Mouse (Mus musculus) left cerebral cortex, postnatal 4 days (tissue): ENCODE measurements around the gene Cpsf6. TPM values are rescaled to one million over a fixed set of nuclear protein-coding genes. Genes with fewer than 3 reads are reported as not detected.
"Not testable (repeated sequence)": the region's sequence is repeated elsewhere in the genome, so short reads cannot be mapped to it uniquely, and the experiment has no call there.

Experiments used
- DNase-seq: peaks from one replicate; pipeline ENCODE4 v3.0.0-alpha.2; 2022
- intact Hi-C: fragments of 180-260 bp; cut with DNase I; formaldehyde crosslinking; loops from one replicate; pipeline ENCODE4 v1.15.1; 2025
- total RNA-seq, 2 experiments: library from RNA; stranded (reverse); gene quantifications; 2 replicates each; pipeline ENCODE4 v1.2.3; 2021

Gene Cpsf6
- total RNA-seq, 2 experiments from 2014 or later = 145 to 163 TPM

DNA sequence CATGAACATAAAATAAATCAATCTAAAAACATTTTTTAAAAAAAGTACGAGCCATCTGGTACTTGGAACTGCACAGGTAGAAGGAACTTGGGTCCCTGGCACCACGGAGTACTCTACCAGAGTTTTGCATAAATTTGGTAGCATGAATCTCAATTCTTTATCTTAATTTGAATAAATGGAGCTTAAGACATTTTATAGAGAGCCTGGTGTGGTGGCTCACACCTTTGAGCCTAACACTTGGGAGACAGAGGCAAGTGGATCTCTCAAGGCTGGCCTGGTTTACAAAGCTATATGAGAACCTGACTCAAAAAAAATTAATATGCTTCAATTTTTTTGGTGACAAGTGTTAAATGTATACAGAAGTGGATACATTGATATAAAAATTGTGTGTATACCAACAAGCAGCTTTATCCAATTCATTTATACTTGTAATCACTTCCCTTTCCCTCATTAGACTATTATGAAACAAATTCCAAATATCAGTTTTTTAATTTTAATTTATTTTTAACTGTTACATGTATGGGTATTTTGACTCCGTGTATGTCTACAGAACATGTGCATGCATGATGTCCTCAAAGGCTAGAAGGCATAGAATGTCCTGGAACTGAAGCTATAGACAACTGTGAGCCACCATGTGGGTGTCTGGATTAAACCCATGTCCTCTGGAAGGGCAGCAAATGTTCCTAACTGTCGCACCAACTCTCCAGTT lies 20.6 kb upstream of the Cpsf6 start:
- intact Hi-C loops = no loop called here
- DNase-seq = no peak

DNA sequence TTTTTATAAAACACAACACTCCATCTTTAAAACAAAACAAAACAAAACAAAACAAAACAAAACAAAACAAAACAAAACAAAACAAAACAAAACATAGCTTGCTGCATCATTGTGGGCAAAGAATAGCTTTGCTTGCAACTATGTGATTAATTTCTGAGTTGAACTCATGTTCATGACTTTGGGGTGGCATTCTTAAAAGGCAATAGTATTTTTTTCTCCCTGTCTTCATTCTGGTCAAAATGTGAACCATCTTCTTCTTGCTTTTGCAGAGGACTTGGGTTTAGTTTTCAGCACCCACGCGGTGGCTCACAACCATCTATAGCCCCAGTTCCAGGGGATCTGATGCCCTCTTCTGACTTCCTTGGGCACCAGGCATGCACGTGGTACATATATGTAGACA lies 20.0 kb upstream of the Cpsf6 start:
- intact Hi-C loops = no loop called here
- DNase-seq = no peak

DNA sequence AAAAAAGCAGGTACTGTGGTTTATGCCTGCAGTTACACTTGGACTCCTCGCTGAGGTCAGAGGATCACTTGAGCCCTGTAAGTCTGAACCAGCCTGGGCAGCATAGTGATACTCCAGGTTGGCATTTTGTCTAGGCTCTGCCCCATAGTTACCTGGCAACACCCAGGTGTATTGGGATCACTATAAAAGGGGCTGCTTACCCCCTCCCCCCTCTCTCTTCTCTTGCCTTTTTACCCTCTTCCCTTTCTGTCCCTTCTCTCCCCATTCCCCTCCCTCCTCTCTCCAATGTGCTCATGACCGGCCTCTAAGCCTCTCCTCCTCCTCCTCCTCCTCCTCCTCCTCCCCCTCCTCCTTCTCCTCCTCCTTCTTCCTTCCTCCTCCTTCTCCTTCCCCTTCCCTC lies 19.4 kb upstream of the Cpsf6 start:
- intact Hi-C loops = no loop called here

DNA sequence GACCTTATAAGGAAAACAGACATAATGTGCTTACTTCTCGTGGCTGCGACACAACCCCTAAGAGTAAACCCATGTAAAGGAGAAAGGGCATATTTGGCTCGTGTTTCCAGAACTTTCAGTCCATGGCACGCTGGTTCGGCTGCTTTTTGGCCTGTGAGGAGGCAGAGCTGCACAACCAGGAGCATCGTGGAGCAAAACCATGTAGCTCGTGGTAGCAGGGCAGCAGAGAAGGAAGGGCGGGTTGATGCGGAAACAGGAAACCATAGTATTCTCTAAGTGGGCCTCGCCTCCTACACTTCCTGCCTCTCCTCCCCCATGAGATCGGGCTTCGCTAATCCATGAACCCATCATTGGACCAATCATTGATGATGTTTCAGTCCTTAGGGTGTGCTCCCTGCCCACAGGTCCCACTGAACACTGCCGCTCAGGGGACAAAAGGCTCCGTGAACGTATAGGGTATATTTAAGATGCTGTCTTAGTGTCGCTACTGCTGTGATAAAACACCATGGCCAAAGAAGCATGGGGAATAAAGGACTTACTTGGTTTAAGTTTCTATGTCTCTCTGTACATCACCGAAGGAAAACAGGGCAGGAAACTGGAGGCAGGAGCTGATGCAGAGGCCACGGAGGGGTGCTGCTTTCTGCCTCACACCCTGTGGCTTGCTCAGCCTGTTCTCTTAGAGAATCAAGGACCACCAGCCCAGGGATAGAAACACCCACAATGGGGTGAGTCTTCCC lies 18.4 kb upstream of the Cpsf6 start:
- intact Hi-C loops = no loop called here
- no peak for DNase-seq

More for the DNA sequence above, 19.4 kb upstream of the Cpsf6 start:
- no peak for DNase-seq

DNA sequence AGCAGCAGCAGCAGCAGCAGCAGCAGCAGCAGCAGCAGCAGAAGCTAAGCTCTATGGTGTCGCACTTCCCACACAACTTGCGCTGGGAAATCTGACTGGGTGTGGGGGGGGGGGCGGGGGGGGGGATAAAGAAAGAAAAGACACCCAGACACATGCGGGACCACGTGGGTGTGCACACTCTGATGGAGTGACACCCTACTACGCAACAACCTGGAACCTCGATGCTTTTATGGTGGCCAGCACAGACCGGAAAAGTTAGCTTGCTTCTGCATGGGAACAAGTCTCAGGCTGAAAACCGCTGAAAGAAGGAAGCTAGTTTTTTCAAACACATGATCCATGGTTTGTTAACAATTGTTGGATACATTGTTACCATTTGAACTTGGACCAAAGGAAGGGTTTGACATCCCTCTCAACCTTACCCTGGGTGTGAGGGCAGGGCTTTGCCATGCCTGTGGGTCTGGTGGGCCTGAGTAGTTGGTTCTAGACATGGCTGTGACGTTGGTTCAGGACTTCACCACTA lies 17.4 kb upstream of the Cpsf6 start:
- intact Hi-C loops = no loop called here
- DNase-seq = no peak

DNA sequence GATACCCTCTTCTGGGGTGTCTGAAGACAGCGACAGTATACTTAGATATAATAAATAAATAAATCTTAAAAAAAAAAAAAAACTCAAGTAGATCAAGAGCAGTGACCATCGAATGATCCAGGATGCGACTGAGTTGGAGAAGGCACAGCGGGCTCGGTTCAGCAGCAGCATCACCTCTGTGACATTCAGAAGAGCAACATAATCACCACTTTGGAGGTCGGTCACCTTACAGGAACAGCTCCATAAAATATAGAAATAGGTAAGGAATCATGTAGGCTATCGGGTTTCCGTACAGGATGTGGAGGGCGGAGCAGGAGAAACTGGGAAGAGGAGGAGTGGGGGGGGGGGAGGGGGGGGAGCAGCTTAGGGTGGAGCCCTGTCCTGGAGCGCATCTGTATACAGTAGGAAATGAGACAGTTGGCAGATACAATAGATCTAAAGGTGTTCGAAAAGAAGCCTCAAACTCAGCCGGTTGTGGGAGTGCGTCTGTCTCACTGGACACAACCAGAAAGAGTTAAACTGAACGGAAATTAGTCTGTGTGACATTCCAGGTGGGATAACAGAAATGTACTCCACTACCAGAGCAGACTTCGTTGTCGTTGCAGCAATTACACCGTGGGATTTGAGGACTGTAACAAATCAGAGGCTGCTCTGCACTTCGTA lies 16.7 kb upstream of the Cpsf6 start:
- intact Hi-C loops = no loop called here
- DNase-seq = no peak

DNA sequence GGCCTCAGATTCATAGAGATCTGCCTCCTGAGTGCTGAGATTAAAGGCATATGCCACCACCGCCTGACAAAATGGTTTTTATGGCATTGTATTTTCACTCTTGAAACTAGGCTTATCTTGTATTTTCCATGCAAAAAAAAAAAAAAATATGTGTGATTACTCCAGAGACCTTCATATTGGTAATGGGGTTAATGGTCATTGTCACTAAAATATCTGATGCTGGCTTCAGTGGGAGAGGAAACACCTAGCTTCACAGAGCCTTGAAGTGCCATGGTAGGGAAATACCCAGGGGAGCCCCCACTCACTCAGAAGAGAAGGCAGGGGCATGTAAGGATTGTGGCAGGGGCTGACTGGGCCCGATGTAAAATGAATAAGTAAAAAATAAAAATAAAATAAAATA lies 16.0 kb upstream of the Cpsf6 start:
- no peak for DNase-seq
- intact Hi-C loops = no loop called here

DNA sequence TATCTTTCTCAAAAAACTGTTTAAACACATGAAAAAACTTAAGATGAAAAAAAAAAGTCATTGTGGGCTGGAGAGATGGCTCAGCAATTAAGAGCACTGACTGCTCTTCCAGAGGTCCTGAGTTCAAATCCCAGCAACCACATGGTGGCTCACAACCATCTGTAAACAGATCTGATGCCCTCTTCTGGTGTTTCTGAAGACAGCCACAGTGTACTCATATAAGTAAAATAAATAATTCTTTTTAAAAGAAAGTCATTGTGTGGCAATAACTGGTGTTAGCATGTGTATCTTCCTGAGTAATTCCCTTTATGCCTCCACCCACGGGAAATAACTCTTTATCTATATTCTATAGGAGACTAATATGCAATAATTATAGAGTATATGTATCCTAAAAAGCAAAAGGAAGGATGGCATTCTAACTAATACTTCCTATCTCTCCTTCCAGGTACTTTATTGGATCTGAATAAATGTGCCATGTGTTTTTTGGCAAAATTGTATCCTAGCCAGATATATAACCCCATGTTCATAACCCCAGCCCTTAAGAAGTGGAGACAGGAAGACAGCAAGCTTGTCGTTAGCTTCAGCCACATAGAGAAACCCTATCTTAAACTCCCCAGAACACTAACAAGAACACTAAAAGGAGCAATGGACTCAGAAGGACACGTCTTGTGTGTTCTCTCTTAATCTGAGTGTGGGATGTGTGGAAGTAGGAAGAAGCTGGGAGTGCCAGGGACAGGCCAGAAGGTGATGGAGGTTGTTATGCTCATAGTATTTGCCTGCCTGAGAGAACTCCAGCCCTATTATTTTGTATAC lies 15.1 kb upstream of the Cpsf6 start:
- intact Hi-C loops = no loop called here
- no peak for DNase-seq

DNA sequence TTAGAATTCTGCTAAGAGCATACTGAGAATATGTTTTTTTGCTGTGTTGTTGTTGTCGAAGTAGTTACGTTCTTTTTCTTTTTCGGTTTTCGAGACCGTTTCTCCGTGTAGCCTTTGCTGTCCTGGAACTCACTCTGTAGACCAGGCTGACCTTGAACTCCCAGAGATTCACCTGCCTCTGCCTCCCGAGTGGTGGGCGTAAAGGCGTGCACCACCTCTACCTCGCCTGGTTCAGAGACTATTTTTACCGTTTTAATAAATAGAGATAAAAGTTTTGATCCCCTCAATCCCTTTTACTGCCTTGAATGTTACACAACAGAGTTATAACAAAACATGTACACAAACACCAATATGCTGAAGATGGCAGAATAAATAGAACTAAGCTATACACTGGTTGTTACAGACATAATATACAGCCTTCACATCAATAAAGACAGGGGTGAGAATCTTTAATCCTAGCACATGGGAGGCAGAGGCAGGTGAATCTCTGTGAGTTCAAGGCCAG lies 14.1 kb upstream of the Cpsf6 start:
- intact Hi-C loops = no loop called here

DNA sequence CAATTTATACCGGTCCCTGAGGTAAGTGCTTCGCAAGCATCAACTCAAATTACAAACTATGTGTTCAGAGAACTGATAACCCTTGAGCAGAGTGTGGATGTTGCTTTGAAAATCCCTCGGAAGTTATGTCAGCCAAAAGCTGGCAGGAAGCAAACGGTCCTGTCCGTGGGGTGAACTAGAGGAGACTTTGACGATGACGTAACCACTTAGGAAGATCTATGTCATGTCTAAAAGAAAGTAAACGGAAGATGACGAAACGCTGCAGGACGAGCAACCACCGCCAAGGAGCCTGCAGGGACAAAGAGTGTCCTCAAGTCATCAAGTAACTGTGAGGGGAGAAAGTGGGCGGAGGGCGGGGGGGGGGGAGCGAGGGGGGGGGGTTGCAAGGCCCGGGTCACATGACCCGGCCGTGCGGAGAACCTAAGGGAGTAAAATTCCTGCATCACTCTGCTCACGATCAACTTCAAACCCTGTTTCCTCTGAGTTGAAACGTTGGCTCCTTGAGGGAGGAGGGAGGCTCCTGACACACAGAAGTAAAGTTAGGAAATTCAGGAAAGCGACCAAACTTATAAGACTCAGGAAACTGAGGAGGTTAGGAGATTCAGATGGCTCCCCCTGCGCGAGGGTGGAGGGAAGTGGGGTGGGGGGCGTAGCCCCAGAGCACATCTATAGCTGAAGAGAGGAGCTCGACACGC lies 13.5 kb upstream of the Cpsf6 start:
- no peak for DNase-seq
- intact Hi-C loops = no loop called here

More for the DNA sequence above, 14.1 kb upstream of the Cpsf6 start:
- no peak for DNase-seq

DNA sequence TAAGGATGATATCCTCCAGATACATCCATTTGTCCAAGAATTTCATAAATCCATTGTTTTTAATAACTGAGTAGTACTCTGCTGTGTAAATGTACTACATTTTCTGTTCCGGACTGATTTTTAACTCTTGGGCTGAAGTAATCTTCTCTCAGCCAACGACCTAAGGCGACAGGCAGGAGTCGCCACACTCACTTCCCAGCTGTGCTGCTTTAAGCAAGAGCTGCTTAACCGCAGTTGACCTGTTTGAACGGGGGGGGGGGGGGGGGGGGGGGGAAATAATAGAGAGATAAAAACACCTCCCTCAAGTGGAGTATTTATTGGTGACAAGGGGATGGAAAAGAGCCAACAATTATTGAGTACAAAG lies 13.0 kb upstream of the Cpsf6 start:
- intact Hi-C loops = no loop called here

DNA sequence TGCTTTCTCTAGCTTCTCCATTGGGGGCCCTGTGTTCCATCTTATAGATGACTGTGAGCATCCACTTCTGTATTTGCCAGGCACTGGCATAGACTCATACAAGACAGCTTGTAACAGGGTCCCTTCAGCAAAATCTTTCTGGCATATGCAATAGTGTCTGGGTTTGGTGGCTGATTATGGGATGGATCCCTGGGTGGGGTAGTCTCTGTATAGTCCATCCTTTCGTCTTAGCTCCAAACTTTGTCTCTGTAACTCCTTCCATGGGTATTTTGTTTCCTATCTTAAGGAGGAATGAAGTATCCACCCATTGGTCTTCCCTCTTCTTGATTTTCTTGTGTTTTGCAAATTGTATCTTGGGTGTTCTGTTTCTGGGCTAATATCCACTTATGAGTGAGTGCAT lies 12.6 kb upstream of the Cpsf6 start:
- intact Hi-C loops, DNase-seq: not testable (repeated sequence)

More for the DNA sequence above, 13.0 kb upstream of the Cpsf6 start:
- DNase-seq = no peak

DNA sequence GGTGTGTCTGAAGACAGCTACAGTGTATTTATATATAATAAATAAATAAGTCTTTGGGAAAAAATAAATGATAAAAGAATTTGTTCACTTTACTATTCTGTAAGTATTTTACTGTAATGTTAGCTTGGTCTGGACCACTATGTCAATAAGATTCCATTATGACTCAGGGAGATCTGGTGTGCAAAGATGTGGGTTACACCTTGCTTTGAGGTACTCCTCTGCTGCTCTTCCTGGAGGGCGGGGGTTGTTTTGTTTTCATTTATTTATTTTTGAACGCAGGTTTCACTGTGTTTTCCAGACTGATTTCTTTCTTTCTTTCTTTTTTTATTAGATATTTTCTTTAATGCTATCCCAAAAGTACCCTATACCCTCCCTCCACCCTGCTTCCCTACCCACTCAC lies 12.0 kb upstream of the Cpsf6 start:
- intact Hi-C loops = no loop called here
- no peak for DNase-seq

DNA sequence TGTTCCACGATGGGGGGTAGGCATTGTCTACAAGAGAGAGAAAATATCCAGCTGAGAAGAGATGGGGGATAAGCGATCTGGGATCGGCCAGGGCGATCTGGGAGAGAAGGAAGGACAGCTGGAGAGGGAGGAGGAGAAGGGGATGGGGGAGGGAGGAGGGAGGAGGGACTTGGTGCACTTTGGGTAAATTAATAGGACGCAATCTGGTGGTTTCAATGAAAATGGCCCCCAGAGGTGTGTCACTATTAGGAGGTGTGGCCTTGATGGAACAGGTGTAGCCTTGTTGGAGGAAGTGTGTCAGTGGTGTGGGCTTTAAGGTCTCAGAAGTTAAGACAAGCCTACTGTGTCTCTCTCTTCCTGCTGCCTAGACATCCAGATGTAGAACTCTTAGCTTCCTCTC lies 11.2 kb upstream of the Cpsf6 start:
- DNase-seq = no peak
- intact Hi-C loops = no loop called here

DNA sequence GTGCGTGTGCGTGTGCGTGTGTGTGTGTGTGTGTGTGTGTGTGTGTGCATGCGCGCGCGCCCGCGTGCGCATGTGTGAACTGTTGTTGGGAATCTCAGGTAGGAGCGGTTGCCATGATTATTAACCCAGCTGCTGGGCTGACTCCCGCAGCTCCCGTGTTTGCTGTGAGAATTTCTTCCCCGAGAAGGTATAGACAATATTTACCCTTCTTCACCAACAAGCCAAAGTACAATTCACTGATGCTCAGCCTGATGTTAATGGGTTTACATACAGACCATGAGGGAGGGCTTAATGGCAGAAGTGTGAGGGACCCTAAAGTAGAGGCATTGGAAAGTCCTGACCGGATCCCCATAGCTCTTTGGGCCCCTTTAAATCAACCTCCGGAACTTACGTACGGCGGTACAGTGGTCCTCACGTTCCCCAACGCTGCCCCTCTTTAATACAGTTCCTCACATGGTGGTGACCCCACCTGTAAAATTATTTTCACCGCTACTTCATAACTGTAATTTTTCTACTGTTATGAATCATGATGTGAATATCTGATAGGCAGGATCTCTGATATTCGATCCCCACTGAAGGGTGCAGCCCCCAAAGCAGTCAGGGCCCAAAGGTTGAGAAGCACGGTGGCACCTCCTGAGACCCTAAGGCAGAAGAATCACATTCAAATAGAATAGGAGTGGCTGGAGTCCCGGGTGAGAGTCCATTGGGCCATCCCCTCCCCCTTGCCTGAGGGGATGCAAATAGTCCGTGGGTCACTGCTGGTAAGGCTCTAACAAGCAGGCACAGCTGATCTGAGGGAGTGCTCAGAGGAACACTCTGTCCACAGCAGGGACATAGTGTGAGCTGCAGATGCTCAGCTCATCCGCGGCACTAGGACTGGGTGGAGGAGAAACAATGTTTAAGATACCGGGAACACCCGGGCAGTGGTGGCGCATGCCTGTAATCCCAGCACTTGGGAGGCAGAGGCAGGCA lies 10.4 kb upstream of the Cpsf6 start:
- intact Hi-C loops = no loop called here
- DNase-seq = no peak

DNA sequence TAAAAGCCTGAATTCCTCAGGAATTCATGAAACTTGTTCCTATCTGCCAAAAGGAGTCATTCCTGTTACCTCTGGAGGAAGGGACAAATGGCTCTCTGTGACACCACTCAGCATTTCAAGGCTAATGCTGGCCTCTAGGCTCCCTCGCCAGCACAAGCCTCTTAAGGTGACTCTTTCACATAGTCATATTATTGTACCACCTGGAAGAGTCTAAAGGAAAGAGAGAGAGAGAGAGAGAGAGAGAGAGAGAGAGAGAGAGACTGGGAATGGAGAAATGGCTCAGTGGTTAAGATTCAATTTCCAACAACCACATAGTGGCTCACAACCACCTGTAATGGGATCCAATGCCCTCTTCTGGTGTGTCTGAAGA lies 9.5 kb upstream of the Cpsf6 start:
- no peak for DNase-seq
- intact Hi-C loops = no loop called here

DNA sequence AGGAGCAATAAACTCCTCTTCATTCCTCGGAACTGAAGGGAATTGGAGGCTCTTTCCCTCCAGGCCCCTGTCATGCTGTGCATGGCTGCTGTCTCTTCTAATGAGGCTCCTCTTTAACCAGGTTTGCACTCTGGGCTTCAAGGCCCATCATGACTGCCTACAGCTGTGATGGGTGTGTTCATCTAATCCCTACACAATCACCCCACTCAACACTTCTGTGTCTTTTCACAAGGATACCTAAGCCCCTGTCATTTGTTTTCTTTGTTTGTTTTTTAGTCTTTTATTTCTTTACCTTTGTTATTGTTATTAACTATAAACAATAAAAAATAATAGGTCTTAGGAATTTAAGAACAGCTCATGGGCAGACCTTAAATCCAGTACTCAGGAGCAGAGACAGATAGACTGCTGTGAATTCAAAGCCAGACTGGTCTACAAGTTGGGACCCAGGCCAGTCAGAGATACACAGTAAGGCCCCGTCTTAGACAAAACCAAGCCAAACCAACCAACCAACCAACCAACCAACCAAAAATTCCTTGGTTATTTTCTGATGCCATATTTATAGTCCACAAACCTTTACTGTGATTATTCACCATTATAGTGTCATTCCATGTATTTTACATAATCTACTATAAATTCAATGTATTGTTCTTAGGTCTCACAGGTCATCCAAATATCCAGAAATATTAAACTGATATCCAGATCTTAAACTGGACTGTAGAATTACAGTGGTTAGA lies 9.0 kb upstream of the Cpsf6 start:
- no peak for DNase-seq
- intact Hi-C loops = no loop called here

DNA sequence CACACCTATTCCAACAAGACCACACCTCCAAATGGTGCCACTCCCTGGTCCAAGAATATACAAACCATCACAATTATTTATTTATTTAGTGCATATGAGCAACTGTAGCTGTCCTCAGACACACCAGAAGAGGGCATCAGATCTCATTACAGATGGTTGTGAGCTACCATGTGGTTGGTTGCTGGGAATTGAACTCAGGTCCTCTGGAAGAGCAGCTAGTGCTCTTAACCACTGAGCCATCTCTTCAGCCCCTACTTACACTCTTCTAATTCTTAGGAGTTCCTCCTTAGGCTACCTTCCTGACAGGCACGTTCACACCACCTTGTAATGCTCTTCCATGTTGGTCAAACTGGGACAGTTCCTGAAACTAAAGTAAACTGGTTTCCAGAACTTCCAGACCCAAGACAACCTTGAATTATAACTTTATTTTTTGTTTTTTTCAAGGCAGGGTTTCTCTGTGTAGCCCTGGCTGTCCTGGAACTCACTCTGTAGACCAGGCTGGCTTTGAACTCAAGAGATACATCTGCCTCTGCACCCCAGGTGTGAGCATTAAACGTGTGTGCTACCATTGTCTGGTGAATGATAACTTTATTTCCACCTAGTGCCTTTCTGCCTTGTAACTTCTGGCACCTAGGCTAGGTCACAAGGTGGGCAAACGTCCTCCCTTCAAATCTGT lies 8.3 kb upstream of the Cpsf6 start:
- intact Hi-C loops, DNase-seq: not testable (repeated sequence)
